Mouse (Mus musculus): ENCODE results near the gene Igfbp6.
A peak's percentile ranks its signal among the peaks of the same experiment; 100 is the strongest.

Igfbp6 gene

DNA sequence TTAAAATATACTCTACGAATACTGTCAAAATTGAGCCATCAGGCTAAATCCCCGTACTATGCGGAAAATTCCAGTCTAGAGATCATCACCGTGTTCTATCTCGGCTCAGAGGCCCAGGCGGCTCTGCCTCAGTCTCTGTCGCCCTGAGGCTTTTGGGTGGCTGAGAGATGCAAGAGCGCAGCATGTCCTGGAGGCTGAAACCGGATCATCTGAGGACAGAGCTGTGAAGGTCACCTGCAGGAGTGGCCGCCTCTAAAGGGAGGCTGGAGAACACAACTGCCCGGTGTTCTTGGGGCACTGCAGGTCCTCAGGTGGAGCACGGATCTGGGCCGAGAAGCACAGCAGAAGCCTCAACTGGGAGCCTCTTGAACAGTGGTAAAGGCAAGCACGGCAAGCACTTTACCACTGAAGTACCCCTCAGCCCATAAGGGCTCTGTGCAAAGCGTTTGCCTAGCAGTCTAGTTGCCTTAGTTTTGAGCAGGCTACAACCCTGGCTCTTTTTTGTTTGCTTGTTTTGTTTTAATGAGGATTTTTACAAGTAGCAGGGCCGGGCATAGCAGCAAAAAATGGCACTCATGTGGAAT lies 31.7 kb downstream of the Igfbp6 start:
- DNase-seq (ENCODE audit: low read depth, low spot score), result no peak

DNA sequence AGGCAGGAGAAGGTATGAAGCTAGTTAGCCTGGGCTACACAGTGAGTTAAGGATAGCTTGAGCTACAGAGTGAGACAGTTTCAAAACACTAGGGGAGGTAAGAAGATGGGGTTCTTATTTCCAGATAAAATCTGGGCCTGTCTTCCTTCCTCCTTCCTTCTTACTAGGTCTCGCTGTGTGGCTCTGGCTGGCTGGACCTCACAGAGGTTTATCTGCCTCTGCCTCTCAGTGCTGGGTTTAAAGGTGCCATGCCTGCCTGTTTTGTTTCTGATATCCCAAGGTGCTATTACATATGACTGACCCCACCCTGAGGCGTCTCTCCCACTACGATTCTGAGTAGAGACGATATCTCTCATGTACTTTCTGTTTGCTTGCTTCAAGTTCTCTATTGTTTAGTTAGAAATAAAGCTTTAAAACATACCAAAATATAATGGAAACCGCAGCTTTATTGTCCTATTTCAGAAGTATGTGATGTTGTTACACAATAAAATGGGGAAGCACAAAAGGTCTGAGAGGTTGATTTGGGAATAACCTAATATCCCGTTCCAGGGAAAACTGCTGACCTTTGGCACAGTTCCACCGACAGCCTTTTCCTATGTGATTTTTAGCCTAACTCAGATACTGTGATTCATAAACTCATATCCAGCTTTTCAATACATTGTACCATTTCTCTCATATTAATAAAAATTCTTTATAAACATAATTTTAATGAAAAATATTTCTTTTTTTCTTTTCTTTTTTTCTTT lies 32.6 kb downstream of the Igfbp6 start:
- DNase-seq (ENCODE audit: low read depth, low spot score), result no peak

DNA sequence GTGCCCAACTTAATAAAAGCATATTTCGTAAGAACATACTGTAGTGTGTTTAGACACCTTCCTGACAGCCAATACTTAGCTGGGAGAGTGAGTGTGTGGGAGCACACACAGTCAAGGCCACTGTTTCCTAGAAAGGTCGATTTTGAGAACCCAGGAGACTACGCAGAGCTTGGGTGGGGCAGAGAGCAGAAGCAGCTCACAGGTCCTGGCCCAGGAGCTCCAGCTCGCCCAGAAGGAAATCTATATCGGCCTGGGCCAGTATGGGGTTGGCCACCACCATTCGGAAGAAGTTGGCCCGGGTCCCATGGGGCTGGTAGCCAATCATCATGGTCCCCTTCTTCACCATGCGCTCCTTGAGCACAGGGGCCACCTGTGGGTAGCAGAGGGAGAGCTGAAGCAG lies 33.3 kb downstream of the Igfbp6 start:
- no peak for DNase-seq (ENCODE audit: low read depth, low spot score)

GRCm38 (mm10) chr15:102178279-102178678 lies 34.1 kb downstream of the Igfbp6 start:
- peak; percentile 79 for DNase-seq (ENCODE audit: low read depth, low spot score)

DNA sequence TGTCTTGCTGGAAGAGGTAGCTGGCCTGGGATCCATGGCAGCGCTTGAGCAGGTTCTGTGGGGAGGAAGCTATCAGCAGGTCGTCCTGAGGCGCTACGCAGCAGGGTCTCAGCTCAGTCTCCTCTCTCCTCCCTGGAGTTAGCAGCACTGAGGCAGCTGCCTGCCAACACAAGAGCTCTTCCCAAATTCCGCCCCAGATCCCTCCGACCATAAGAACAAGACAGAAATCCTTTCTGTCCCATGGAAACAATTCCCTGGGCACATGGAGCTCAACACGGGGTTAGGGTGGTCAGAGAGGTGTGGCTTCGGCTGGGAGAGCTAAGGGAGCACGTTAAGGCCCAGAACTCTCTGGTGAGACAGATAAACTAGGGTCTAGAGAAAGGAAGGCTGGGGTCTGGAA lies 34.9 kb downstream of the Igfbp6 start:
- DNase-seq (ENCODE audit: low read depth, low spot score), result no peak

GRCm38 (mm10) chr15:102179924-102180323 lies 35.8 kb downstream of the Igfbp6 start:
- no peak for DNase-seq (ENCODE audit: low read depth, low spot score)

DNA sequence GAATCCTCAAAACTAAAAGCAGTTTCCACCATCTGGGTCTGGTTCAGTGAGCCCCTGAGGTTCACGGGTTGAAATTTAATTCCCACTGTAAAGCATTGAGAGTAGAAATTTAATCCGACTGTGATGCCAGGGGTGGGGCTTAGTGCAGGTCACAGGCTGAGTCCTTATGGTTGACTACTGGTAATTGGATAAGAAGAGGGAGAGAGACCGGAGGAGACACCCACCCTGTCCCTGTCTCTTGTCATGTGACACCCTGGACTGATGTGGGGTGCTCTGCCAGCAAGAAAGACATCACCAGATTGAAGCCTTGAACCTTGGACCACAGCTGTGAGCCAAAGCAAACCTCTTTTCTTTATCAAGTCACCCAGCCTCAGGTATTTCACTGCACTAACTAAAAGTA lies 38.9 kb downstream of the Igfbp6 start:
- no peak for DNase-seq (ENCODE audit: low read depth, low spot score)

DNA sequence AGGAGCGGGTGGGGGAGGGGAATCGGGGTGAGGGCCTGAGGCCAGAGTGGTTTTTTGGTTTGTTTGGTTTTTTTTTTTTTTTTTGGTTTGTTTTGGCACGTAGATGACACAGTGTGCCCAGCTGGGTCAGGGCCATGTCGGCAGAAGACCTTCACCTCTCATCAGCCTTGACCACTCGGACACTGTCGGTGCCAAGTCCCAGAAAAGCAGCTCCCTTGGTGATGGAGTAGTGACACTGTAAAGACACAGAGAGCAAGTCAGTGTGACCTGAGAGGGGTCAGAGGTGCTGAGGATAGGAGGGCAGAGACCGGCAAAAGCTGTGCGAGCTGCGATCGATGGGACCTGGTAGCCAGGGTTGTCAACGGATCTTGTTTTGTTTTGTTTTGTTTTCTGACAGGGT lies 42.1 kb downstream of the Igfbp6 start:
- DNase-seq (ENCODE audit: low read depth, low spot score), result no peak

DNA sequence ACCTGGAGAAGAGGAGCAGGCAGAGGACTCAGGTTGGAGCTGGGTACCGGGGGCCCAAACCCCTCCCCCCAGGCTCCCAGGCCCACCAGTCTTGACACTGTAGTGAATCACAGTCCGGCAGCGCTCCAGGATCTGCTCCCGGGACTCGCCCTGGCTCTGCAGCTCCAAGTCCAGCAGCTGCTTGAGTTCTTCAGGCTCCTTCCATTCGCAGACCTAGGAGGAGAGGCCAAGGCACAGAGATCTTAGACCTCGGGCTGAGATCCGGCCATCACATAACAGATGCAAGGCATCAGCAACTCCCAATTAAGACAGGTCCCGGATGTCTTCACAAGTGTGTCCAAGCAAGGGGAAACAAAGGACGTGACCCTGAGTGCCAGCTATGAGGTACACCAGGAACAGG lies 43.9 kb downstream of the Igfbp6 start:
- DNase-seq (ENCODE audit: low read depth, low spot score), result no peak

DNA sequence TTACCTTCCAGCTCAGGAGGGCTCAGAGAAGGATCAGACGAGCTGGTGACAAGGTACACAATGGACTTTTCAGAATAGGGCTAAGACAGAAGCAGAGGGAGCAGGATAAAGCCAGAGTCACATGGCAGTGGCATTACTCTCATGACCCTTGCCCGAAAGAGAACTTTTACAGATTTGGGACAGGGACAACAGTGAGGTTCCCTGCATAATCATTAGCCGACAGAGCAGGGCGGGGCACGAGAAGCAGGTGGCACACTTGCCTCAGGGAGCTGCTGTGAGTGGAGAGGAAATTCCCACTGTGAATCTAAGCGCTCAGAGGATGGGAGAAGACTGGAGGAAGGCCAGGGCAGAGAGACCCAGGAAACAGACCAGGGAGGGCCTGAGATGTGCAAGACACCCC lies 44.7 kb downstream of the Igfbp6 start:
- no peak for DNase-seq (ENCODE audit: low read depth, low spot score)

- DNase-seq (ENCODE audit: low read depth, low spot score), result no peak
Observed at GRCm38 (mm10) chr15:102191699-102192098, 47.5 kb downstream of the Igfbp6 start.

DNA sequence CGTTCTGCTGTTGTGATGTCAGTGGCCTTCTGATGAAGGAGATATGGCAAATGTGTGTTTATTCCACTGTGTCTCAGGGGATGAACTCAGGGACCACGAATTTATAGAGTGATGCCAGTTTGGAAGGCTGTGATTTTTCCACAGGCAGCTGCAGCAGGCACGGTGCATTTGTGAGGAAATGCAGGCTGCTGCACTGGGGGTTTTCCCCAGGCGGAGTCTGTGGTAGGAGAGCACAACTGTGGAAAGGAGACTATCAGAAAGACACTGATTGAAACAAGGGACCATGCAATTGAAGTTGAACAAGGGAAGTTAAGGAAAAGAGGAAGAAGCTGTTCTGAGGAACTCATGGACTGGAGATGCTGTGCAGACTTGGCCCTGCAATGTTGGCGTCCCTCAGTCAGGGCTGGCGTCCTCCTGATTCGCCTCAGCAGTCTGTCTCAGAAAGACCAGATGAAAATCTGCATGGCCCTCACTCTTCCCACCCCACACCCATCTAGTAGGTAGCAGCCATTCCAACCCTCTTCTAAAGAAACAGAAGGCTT lies 48.2 kb downstream of the Igfbp6 start:
- DNase-seq (ENCODE audit: low read depth, low spot score), result no peak

- DNase-seq (ENCODE audit: low read depth, low spot score), result no peak
Observed at GRCm38 (mm10) chr15:102192820-102193386, 48.7 kb downstream of the Igfbp6 start.

DNA sequence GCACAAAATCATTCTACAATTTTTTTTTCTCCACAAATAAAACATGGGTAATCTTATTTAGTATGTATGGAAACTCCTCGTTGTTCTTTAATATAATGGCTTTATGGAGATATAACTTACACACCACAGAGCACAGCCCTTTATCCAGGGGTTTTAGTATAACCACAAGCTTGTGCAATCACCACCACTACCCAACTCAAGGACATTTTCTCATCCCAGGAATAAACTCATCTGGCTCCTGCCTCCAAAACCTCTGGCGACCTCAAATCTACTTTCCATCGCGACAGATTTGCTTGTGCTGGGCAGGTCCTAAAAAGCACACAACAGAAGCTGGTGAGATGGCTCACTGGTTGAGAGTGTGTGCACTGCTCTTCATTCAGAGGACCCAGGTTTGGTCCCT lies 49.5 kb downstream of the Igfbp6 start:
- no peak for DNase-seq (ENCODE audit: low read depth, low spot score)

- peak; percentile 57 for DNase-seq (ENCODE audit: low read depth, low spot score)
Observed at GRCm38 (mm10) chr15:102194439-102194838, 50.3 kb downstream of the Igfbp6 start.

GRCm38 (mm10) chr15:102195373-102195772 lies 51.2 kb downstream of the Igfbp6 start:
- no peak for DNase-seq (ENCODE audit: low read depth, low spot score)

GRCm38 (mm10) chr15:102198841-102199240 lies 54.7 kb downstream of the Igfbp6 start:
- DNase-seq (ENCODE audit: low read depth, low spot score), result no peak

Measured in A20 (cell line).